Mouse (Mus musculus): Measurements from ENCODE around the gene Cers6. TPM values are rescaled to one million over a fixed set of nuclear protein-coding genes. Genes with fewer than 3 reads are reported as not detected.

Cers6 gene
- polyA plus RNA-seq, 1 experiment from 2014 or later: 80.1 TPM

GRCm38 (mm10) chr2:68978660-68979604 lies 117.7 kb downstream of the Cers6 start:
- no peak overlapping the region for H3K27ac ChIP-seq
- DNase-seq (ENCODE audit: low spot score): no peak
- no peak overlapping the region for H3K9ac ChIP-seq
- no peak overlapping the region for H3K4me3 ChIP-seq (replicated peaks; ENCODE audit: low read length)
- peaks cover 15% of the 10 kb centered on the region for H3K4me1 ChIP-seq (replicated peaks; ENCODE audit: control insufficient read depth, insufficient read depth, low read length)
- WGBS: 66% methylated on average over 12 of the region's 12 CpGs
- ATAC-seq (ENCODE audit: low FRiP score): no peak
- H3K9me3 ChIP-seq (ENCODE audit: control insufficient read depth, low read length): no peaks in the 10 kb centered on the region
- no peaks in the 10 kb centered on the region for H3K27me3 ChIP-seq (ENCODE audit: control insufficient read depth, insufficient read depth, low read length)
- no peaks in the 10 kb centered on the region for H3K36me3 ChIP-seq (replicated peaks; ENCODE audit: control insufficient read depth, insufficient read depth)
- no peak overlapping the region for H3K4me2 ChIP-seq (replicated peaks)

DNA sequence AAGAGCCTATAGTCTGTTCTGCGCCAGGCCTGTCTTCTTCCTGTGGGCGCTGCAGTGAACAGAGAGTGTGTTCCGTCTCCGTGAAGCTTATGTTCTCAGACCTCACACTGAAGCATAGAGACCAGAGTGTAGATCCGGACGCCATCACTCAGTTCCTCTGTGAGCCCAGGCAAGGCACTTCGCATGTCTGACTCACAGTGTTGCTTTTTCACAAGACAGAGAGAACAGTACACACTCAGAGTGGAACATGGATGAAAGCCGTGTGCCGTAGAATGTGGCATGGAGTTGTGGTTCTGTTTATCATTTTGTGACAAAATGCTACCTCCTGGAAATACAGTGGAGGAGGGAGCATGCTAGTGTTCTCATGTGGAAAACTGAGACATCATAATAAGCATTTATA lies 120.1 kb downstream of the Cers6 start:
- H3K27me3 ChIP-seq (ENCODE audit: control insufficient read depth, insufficient read depth, low read length): no peaks in the 10 kb centered on the region
- 77% methylated on average over 9 of the region's 9 CpGs for whole genome bisulfite sequencing
- peaks cover 22% of the 10 kb centered on the region for H3K4me1 ChIP-seq (replicated peaks; ENCODE audit: control insufficient read depth, insufficient read depth, low read length)
- DNase-seq (ENCODE audit: low spot score) (no peak), ATAC-seq (ENCODE audit: low FRiP score) (no peak)
- no peaks in the 10 kb centered on the region for H3K9me3 ChIP-seq (ENCODE audit: control insufficient read depth, low read length)
- H3K4me3 ChIP-seq (replicated peaks; ENCODE audit: low read length): no peak overlapping the region
- no peaks in the 10 kb centered on the region for H3K36me3 ChIP-seq (replicated peaks; ENCODE audit: control insufficient read depth, insufficient read depth)
- H3K9ac ChIP-seq: no peak overlapping the region
- H3K4me2 ChIP-seq (replicated peaks): no peak overlapping the region
- H3K27ac ChIP-seq: no peak overlapping the region

GRCm38 (mm10) chr2:68981756-68982409 lies 120.6 kb downstream of the Cers6 start:
- H3K4me2 ChIP-seq (replicated peaks): no peak overlapping the region
- peaks cover 22% of the 10 kb centered on the region for H3K4me1 ChIP-seq (replicated peaks; ENCODE audit: control insufficient read depth, insufficient read depth, low read length)
- H3K27me3 ChIP-seq (ENCODE audit: control insufficient read depth, insufficient read depth, low read length): no peaks in the 10 kb centered on the region
- no peak overlapping the region for H3K4me3 ChIP-seq (replicated peaks; ENCODE audit: low read length)
- ATAC-seq (ENCODE audit: low FRiP score) (no peak), DNase-seq (ENCODE audit: low spot score) (no peak)
- H3K36me3 ChIP-seq (replicated peaks; ENCODE audit: control insufficient read depth, insufficient read depth): no peaks in the 10 kb centered on the region
- no peaks in the 10 kb centered on the region for H3K9me3 ChIP-seq (ENCODE audit: control insufficient read depth, low read length)
- WGBS: 51% methylated on average over 11 of the region's 11 CpGs
- H3K27ac ChIP-seq: no peak overlapping the region
- H3K9ac ChIP-seq: peak overlapping the region; percentile 10; the same call in 1 of the 2 replicates

DNA sequence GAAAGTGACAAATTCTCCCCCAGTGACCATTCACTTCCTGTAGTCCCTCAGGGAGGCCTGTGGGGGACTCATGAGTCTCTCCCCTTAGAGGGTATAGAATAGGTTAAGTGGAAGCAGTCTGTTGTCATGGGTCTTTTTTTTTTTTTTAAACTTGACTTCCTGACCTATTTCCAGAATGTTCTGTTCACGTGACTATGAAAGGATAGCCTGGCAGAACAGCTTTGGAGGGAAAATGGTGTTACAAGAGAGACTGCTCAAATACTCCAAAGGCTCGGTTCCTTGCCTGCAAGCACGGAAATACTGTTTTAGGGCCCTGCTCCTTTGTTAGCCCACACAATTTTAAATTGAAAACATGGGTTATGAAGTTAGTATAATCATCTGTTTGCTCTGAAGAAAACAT lies 121.7 kb downstream of the Cers6 start:
- Histone ChIP-seq H3K4me1 (replicated peaks; ENCODE audit: control insufficient read depth, insufficient read depth, low read length) (peaks cover 22% of the 10 kb centered on the region), H3K27ac (no peak overlapping the region), H3K36me3 (replicated peaks; ENCODE audit: control insufficient read depth, insufficient read depth) (no peaks in the 10 kb centered on the region), H3K4me3 (replicated peaks; ENCODE audit: low read length) (no peak overlapping the region), H3K9me3 (ENCODE audit: control insufficient read depth, low read length) (no peaks in the 10 kb centered on the region), H3K27me3 (ENCODE audit: control insufficient read depth, insufficient read depth, low read length) (no peaks in the 10 kb centered on the region), H3K4me2 (replicated peaks) (no peak overlapping the region), H3K9ac (no peak overlapping the region)
- DNase-seq (ENCODE audit: low spot score): no peak
- no peak for ATAC-seq (ENCODE audit: low FRiP score)
- WGBS: 91% methylated on average over 3 of the region's 3 CpGs

DNA sequence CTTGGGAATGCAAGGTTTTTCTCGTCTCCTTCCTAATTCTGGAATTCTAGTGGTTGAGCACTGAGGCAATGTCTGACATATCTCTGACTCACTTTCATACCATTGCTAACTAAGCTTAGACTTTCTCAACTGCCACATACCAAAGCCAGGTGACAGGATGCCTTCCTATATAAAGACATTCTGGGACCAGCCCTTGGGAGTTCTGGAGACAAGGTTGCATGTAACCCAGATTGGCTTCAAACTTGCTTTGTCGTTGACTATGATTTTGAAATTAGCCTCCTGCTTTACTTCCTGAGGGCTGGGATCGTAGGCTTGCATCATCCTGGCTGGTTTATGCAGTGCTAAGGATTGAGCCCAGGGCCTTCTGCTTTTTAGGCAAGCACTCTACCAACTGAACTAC lies 122.2 kb downstream of the Cers6 start:
- no peaks in the 10 kb centered on the region for H3K27me3 ChIP-seq (ENCODE audit: control insufficient read depth, insufficient read depth, low read length)
- no peak for ATAC-seq (ENCODE audit: low FRiP score)
- H3K9ac ChIP-seq: no peak overlapping the region
- H3K36me3 ChIP-seq (replicated peaks; ENCODE audit: control insufficient read depth, insufficient read depth): no peaks in the 10 kb centered on the region
- no peaks in the 10 kb centered on the region for H3K9me3 ChIP-seq (ENCODE audit: control insufficient read depth, low read length)
- 82% methylated on average over 3 of the region's 3 CpGs for WGBS
- H3K27ac ChIP-seq: no peak overlapping the region
- peaks cover 22% of the 10 kb centered on the region for H3K4me1 ChIP-seq (replicated peaks; ENCODE audit: control insufficient read depth, insufficient read depth, low read length)
- H3K4me2 ChIP-seq (replicated peaks): no peak overlapping the region
- H3K4me3 ChIP-seq (replicated peaks; ENCODE audit: low read length): no peak overlapping the region
- no peak for DNase-seq (ENCODE audit: low spot score)

DNA sequence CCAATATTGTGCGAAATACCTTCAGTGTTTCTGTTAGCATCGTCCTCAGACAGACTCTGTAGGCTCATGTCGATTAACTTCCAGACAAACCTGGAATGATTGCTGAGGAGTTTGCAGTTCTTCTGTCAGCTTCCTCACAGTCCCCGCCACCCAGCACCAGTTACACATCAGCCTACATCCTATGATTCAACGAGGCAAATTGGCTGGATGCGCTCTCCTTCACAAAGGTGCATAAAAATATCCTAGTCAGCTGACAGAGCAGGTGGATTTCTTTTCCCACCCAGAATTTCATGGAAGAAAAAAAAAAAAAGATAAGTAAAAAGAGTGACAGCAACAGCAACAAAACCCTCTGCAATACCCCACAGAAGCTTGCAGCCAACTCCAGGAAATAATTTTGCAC lies 127.9 kb downstream of the Cers6 start:
- whole genome bisulfite sequencing: 91% methylated on average over 6 of the region's 6 CpGs

DNA sequence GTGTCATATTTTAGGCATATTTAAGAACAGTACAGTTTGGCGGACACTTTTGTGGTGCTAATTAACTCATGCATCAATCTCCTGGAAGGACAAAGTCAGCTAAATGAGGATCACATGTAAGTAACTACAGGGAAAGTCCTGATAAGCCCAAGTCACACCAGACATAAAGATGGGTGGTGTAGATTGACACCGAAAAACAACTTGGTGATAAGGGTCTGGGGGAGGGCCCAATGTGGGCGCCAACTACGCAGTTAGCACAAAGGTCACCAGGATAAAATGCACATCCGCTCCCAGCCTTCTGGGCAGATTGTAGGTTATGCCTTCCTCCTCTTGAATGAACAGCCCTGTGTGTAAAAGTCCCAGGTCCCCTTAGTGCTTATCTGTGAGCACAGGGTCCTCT lies 131.4 kb downstream of the Cers6 start:
- no peaks in the 10 kb centered on the region for H3K9me3 ChIP-seq (ENCODE audit: control insufficient read depth, low read length)
- H3K4me3 ChIP-seq (replicated peaks; ENCODE audit: low read length): no peak overlapping the region
- ATAC-seq (ENCODE audit: low FRiP score) (no peak), DNase-seq (ENCODE audit: low spot score) (no peak)
- no peaks in the 10 kb centered on the region for H3K27me3 ChIP-seq (ENCODE audit: control insufficient read depth, insufficient read depth, low read length)
- no peak overlapping the region for H3K27ac ChIP-seq
- H3K36me3 ChIP-seq (replicated peaks; ENCODE audit: control insufficient read depth, insufficient read depth): no peaks in the 10 kb centered on the region
- no peaks in the 10 kb centered on the region for H3K4me1 ChIP-seq (replicated peaks; ENCODE audit: control insufficient read depth, insufficient read depth, low read length)
- no peak overlapping the region for H3K4me2 ChIP-seq (replicated peaks)
- H3K9ac ChIP-seq: no peak overlapping the region
- WGBS: 94% methylated on average over 5 of the region's 5 CpGs

More for the DNA sequence above, 127.9 kb downstream of the Cers6 start:
- ATAC-seq (ENCODE audit: low FRiP score) (no peak), DNase-seq (ENCODE audit: low spot score) (no peak)
- Histone ChIP-seq H3K4me2 (replicated peaks) (no peak overlapping the region), H3K27ac (no peak overlapping the region), H3K36me3 (replicated peaks; ENCODE audit: control insufficient read depth, insufficient read depth) (no peaks in the 10 kb centered on the region), H3K9ac (no peak overlapping the region), H3K4me1 (replicated peaks; ENCODE audit: control insufficient read depth, insufficient read depth, low read length) (peaks cover 7% of the 10 kb centered on the region; the same call in 1 of the 2 replicates), H3K9me3 (ENCODE audit: control insufficient read depth, low read length) (no peaks in the 10 kb centered on the region), H3K4me3 (replicated peaks; ENCODE audit: low read length) (no peak overlapping the region), H3K27me3 (ENCODE audit: control insufficient read depth, insufficient read depth, low read length) (no peaks in the 10 kb centered on the region)

GRCm38 (mm10) chr2:68994441-68994840 lies 133.2 kb downstream of the Cers6 start:
- Histone ChIP-seq H3K4me1 (replicated peaks; ENCODE audit: control insufficient read depth, insufficient read depth, low read length) (no peaks in the 10 kb centered on the region), H3K4me2 (replicated peaks) (no peak overlapping the region), H3K9ac (no peak overlapping the region), H3K36me3 (replicated peaks; ENCODE audit: control insufficient read depth, insufficient read depth) (no peaks in the 10 kb centered on the region), H3K4me3 (replicated peaks; ENCODE audit: low read length) (no peak overlapping the region), H3K27me3 (ENCODE audit: control insufficient read depth, insufficient read depth, low read length) (no peaks in the 10 kb centered on the region), H3K9me3 (ENCODE audit: control insufficient read depth, low read length) (no peaks in the 10 kb centered on the region), H3K27ac (no peak overlapping the region)
- peak; percentile 44 for DNase-seq (ENCODE audit: low spot score)
- ATAC-seq (ENCODE audit: low FRiP score): no peak

DNA sequence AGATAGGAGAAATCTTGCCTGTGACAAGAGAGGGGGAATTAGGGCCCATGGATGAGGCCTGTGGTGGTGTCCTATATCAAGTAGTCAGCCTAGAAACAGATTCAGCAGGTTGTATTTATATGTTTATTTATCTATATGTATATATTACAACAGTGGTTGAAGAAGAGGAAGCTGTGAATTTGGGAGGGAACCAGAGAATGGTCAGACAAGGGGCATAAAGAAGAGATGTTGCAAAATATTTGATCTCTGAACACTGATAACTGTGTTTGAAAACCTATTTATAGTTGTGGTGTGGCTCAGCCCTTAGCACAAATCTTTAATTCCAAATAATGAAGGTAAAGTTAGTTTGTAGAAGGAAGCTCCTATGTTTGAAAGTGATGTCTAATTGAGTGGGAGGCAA lies 134.5 kb downstream of the Cers6 start:
- no peak overlapping the region for H3K4me3 ChIP-seq (replicated peaks; ENCODE audit: low read length)
- H3K36me3 ChIP-seq (replicated peaks; ENCODE audit: control insufficient read depth, insufficient read depth): no peaks in the 10 kb centered on the region
- H3K4me1 ChIP-seq (replicated peaks; ENCODE audit: control insufficient read depth, insufficient read depth, low read length): no peaks in the 10 kb centered on the region
- no peaks in the 10 kb centered on the region for H3K9me3 ChIP-seq (ENCODE audit: control insufficient read depth, low read length)
- no peak for DNase-seq (ENCODE audit: low spot score)
- no peak overlapping the region for H3K27ac ChIP-seq
- ATAC-seq (ENCODE audit: low FRiP score): no peak
- no peak overlapping the region for H3K4me2 ChIP-seq (replicated peaks)
- no peak overlapping the region for H3K9ac ChIP-seq
- H3K27me3 ChIP-seq (ENCODE audit: control insufficient read depth, insufficient read depth, low read length): no peaks in the 10 kb centered on the region

Data from hindbrain, embryonic 14.5 days (tissue).